Mouse (Mus musculus) left cerebral cortex, postnatal 4 days (tissue): ENCODE data around the gene Plk1. TPM values are rescaled to one million over a fixed set of nuclear protein-coding genes. Genes with fewer than 3 reads are reported as not detected.

Experiments used
- DNase-seq: peaks from one replicate; pipeline ENCODE4 v3.0.0-alpha.2; 2022
- intact Hi-C: fragments of 180-260 bp; cut with DNase I; formaldehyde crosslinking; loops from one replicate; pipeline ENCODE4 v1.15.1; 2025
- total RNA-seq, 2 experiments: library from RNA; stranded (reverse); gene quantifications; 2 replicates each; pipeline ENCODE4 v1.2.3; 2021

The Plk1 gene
- total RNA-seq, 2 experiments from 2014 or later: 6.2 to 6.5 TPM

- intact Hi-C loops: no loop called here
- no peak for DNase-seq
Measured at GRCm38 (mm10) chr7:122191097-122191496, 31.9 kb downstream of the Plk1 start.

- intact Hi-C loops: no loop called here
- DNase-seq: no peak
Measured at GRCm38 (mm10) chr7:122193919-122194318, 34.7 kb downstream of the Plk1 start.

DNA sequence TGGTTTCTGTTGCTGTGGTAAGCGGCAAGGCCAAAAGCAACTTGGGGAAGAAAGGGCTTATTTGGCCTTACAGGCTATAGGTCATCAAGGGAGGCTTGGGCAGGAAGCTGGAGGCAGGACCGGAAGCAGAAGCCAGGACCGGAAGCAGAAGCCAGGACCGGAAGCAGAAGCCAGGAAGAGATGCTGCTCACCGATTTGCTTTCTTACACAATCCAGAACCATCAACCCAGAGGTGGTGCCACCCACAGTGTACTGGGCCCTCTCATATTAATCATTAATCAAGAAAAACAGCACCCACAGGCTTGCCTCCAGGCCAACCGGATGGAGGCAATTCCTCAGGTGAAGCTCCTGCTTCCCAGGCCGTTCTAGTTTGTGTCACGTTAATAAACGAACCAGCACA is 37.5 kb downstream of the Plk1 start:
- DNase-seq: no peak
- intact Hi-C loops: no loop called here

DNA sequence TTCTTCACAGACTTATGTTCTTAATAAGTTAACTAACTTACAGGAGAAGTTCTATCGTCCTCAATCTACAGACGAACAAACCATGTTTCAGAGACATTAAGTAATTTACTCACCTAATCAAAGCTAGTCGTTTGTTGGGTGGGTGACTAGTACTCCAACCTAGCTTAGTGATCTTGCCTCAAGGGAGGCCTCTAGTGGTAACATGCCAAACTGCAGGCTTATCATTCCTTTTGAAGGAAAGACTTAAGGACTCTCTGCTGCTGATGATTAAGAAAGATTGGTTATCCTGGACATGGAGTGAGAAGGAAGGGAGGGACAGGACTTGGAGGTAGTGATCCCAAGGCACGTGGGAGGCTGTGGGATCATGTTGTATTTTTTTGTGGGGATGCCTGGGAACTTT is 38.1 kb downstream of the Plk1 start:
- intact Hi-C loops: no loop called here
- peak; percentile 46 for DNase-seq

DNA sequence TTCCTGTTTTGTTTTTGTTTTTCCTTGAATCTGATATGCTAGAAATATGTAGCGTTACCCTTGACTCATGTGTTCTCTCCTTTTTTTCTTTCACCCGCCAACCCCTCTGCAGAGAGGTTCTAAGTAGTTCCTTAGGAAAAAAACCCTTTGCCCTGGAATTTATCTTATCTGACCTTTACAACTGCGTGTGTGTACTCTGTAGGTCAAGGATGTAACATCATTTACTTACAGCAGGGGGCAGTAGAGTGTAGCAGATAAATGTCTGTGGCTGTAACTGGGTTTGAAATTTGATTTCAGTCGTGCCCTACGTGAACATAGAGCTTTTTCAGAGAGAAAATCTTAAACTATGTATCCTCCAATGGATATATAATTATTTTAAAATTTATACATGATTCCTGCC is 40.1 kb downstream of the Plk1 start:
- no peak for DNase-seq
- intact Hi-C loops: loop anchor here (2.0 kb wide), 2 partner anchors 90 to 260 kb away; partner anchors contain the start of gene Prkcb

DNA sequence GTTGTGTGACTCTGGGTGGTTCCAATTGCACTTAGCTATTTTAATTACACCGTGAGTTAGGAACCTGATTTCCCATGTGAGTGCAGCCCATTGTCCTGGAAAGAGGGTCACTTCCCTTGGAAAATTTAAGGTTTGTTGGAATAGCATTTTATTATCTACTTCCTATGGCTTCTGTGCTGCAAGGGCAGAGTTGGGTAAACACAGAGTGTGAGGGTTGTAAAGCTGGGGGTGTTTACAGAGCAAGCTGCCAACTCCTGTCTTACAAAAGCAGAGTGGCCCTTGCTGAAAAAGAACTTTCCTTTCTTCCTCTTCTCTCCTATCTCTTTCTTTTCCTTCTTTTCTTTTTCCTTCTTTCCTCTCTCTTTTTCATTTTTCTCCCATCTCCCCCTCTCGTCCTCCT is 44.7 kb downstream of the Plk1 start:
- intact Hi-C loops: no loop called here
- no peak for DNase-seq

DNA sequence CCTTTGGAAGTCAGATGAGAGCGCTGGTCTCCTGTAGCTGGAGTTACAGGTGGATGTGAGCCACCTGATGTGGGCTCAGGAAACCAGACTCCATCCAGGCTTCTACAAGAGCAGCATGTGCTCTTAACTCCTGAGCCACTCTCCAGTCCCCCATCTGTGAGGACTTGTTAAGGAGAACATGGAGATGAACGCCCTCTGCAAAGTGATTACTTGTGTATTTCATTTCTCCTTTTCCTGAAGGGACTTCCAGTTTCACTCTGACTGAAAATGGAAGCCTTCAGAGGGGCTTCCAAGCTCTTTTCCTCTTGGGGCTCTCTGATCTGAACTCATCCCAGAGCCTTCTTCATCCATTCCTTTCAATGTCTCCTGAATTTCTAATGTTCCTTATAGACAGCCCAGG is 46.9 kb downstream of the Plk1 start:
- intact Hi-C loops: no loop called here
- DNase-seq: no peak

DNA sequence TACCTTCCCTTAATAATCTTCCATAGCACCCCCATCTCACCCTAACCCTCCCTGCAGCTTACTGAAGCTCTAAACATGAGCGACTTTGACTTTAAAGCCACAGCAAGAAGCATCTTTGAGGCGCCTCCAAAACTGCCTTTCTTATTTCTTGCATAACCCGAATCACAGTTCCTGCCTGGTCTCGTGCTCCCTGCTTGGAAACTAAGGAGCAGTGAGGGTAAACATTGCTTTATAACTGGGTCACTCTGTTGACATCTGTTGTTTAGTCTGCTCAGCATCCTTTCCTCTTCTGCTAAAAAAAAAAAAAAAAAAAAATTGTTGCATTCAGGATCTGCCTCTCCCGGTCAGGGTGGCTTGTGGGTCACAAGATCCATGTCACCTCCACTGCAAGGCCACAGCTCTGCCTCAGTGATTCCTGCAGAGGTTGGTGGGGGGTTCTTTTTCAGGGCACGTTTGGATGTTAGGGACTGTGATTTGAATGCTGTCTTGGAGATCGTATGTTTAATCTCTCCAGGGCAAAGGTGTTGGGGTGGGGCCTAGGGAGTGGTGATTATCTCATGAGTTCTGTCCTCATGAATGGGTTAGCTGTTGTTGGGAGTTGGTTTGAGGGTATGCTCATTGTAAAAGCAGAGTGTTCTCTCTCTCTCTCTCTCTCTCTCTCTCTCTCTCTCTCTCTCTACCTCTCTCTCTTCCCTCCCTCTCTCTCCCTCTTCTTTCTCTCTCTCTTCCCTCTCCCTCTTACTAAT is 49.2 kb downstream of the Plk1 start:
- no peak for DNase-seq
- intact Hi-C loops: no loop called here

GRCm38 (mm10) chr7:122219315-122219801 is 60.1 kb downstream of the Plk1 start, which contains the start of gene Chp2:
TSS of gene Chp2 (plus strand) at chr7:122219496.
- DNase-seq: no peak
- intact Hi-C loops: no loop called here

Other genes starting within 250 kb of the Plk1 start
- 10 to 100 TPM; 24.5 to 26.2 TPM for gene Cog7, start 177.7 kb upstream of the Plk1 start, total RNA-seq
- 10 to 100 TPM; 57.3 to 57.4 TPM for gene Gga2, start 138.2 kb upstream of the Plk1 start, total RNA-seq
- gene Ubfd1, start 92.3 kb upstream of the Plk1 start, total RNA-seq: 10 to 100 TPM; 82.6 to 87.1 TPM
- gene Ears2, start 92.2 kb upstream of the Plk1 start, total RNA-seq: 1 to 10 TPM; 8.9 to 9.8 TPM
- gene Ndufab1, start 57.6 kb upstream of the Plk1 start, total RNA-seq: 100 to 1,000 TPM; 202 to 220 TPM
- gene Palb2, start 26.5 kb upstream of the Plk1 start, total RNA-seq: 1 to 10 TPM; 2.8 to 3.8 TPM
- gene Dctn5, start 26.4 kb upstream of the Plk1 start, total RNA-seq: 10 to 100 TPM; 96.5 to 96.6 TPM
- gene Ern2, start 26.8 kb downstream of the Plk1 start, total RNA-seq: 1 to 10 TPM; 2.8 to 3.1 TPM
- 1 to 10 TPM; 1.2 to 1.9 TPM for gene Chp2, start 60.1 kb downstream of the Plk1 start, total RNA-seq
- 100 to 1,000 TPM; 365 to 390 TPM for gene Prkcb, start 129.3 kb downstream of the Plk1 start, total RNA-seq